Mouse (Mus musculus): ENCODE data around the gene Tank.

Gene Tank

GRCm38 (mm10) chr2:61580091-61580490 lies 1.7 kb downstream of the Tank start:
- DNase-seq (ENCODE audit: low read depth), result no peak

GRCm38 (mm10) chr2:61580555-61581080 lies 2.2 kb downstream of the Tank start:
- DNase-seq (ENCODE audit: low read depth), result no peak

GRCm38 (mm10) chr2:61582578-61583315 lies 4.4 kb downstream of the Tank start:
- DNase-seq (ENCODE audit: low read depth), result no peak

DNA sequence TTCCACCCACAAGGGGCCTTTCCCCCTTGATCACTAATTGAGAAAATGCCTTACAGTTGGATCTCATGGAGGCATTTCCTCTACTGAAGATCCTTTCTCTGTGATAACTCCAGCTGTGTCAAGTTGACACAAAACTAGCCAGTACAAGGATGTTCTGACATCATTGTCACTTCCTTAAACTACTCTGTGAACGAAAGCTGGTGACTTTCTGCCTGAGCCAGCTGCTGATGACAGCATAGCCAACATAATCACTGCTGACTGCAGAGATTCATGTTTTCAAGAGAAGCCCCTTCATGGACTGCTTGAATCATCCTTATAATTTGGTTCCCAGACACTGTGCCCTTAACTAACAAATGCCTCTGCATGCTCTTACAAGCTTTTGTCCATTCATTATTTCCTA lies 7.1 kb downstream of the Tank start:
- DNase-seq (ENCODE audit: low read depth), result peak; percentile 21

DNA sequence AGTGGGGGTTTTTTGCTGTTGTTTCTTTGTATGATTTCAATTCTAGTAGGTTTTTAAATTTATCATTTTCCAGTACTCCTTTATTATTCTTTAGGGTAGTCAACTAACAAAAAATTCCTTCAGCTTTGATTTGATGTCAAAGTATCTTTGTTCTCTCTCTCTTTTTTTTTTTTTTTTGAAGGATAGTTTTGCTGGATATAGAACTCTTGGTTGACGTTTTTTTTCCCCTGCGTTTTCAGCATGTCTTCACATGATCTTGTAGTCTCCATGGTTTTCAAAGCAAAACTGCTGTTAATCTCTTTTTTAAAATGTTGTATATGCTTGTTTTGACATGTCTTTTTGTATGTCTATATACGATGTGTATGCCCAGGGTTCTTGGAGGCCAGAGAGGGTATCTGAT lies 7.8 kb downstream of the Tank start:
- DNase-seq (ENCODE audit: low read depth), result no peak

DNA sequence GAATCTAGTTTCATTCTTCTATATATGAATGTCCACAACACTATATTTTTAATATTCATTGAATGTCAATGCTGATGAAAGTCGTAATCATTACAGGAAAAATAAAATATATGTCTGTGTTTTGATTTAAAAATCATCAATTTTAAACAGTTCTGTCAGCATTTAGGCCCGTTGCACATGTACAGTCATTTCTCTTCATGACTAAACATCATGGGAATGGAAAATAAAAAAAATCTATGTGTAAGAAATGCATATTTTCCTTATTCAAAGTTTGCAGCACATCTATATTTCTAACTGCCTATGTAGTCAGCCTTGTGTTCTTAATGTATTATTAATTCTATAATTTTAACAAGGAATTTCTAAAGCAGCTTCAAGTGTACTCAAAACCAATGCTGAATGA lies 12.4 kb downstream of the Tank start:
- DNase-seq (ENCODE audit: low read depth), result no peak

DNA sequence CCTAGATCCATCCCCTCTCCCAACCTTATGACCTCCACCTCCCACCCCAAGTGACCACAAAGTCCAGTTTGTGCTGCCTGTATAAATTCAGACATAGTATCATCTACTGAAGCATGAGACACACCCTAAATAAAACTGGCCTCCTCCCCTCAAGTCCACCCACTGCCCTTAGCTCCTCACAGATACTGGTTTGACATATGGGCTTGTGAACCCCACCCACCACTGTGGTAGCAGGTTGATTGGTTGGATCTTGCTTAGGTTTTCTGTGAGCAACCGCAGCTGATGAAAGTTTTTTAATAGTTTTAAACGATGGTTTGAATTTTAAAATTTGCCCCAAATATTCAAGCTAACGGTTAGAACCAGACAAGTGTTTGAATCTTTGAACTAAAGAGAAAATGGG lies 13.7 kb downstream of the Tank start:
- DNase-seq (ENCODE audit: low read depth), result no peak

DNA sequence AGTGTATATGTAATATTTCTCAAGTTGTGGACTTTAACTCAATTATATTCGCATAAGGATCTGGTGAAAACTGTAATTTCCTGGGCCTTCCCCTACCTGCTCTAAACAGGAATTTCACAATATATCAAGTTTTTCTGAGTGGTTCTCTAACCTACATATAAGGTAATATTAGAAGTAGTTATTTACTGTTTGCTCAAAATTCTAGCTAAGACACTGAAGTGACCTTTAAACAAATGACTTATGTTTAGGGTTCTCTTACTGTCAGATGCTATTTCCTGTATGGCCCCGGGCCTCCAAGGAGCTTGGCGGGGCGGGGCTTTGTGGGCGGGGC lies 14.3 kb downstream of the Tank start:
- no peak for DNase-seq (ENCODE audit: low read depth)

DNA sequence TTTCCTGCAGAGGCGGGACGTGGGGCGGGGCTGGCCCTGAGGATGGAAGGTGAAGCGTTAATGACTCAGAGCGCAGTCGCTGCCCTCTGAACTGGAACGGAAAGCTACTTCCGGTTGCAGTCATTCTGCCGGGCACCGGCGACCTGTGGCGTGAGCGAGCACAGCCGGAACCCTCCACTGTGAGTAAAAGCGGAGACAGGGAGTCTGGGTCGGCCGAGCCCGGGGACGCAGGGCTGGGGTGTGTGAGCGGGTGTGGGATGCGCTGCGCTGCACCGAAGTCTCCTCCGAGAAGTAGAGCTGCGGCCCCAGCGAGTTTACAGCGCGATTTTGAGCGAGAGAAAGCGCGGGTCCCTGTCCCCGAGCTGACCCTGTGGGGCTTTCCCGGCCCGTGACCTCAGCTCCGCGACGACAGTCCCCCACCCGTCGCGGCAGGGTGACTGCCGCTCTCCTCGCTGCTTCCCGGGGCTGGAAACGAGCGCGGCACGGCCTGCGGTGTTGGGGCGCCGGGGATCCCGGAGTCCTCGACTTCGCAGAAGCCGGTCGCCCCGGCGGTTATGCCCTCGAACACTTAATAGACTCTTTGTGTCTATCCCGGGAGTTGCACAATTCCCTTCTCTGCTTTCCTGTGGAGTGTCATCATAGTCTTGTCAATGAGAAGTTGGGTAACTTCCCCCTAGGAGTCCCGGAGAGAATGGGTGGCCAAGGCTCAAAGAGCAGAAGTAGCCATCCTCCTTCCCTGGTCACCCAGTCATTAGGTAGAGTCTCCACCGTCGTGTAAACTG lies 14.8 kb downstream of the Tank start:
- DNase-seq (ENCODE audit: low read depth), result peak; percentile 98

DNA sequence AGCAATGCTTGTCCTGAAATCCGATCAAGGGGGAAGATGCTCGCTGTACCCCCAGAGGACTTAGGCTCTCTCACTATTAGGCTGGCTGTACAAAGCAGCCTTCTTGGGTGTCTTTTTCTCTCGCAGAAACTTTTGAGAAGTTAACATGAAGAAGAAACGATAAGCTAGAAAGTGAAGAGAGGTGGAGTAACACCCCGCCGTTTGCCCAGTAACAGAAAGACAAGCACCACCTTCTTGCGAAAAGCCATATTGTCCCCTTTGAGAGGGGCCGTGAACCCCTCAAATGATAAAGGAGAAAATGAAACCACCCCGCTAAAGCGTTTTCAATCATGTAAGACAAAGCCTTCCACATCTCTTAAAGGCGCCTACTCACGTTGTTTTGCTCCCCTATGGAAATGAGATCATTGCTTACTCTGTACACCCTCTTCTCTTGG lies 15.5 kb downstream of the Tank start:
- DNase-seq (ENCODE audit: low read depth), result peak; percentile 75

GRCm38 (mm10) chr2:61599730-61600129 lies 21.3 kb downstream of the Tank start:
- no peak for DNase-seq (ENCODE audit: low read depth)

GRCm38 (mm10) chr2:61603461-61603860 lies 25.1 kb downstream of the Tank start:
- DNase-seq (ENCODE audit: low read depth), result peak; percentile 25

- no peak for DNase-seq (ENCODE audit: low read depth)
Observed at GRCm38 (mm10) chr2:61606942-61607341, 28.6 kb downstream of the Tank start.

DNA sequence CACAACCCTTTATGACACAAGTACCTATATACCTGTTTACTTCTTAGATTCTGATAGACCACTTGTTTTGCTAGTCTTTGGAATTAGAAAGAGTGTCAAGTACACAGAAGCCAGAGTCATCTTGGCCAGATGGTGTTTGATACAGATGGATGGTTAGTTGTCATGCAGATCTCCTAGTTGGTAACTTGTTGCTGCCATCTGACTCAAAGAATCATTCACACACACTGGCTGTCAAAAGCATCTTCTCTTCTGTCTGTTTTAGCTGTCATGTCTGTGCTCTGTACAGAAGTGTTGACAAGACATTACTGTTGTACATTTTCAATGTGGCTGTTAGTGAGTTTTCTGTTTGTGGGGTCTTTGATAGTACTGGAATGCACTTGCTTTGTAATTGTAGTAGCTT lies 45.6 kb downstream of the Tank start:
- DNase-seq (ENCODE audit: low read depth), result no peak

GRCm38 (mm10) chr2:61630864-61631555 lies 52.6 kb downstream of the Tank start:
- peak; percentile 25 for DNase-seq (ENCODE audit: low read depth)

GRCm38 (mm10) chr2:61635099-61635498 lies 56.7 kb downstream of the Tank start:
- no peak for DNase-seq (ENCODE audit: low read depth)

DNA sequence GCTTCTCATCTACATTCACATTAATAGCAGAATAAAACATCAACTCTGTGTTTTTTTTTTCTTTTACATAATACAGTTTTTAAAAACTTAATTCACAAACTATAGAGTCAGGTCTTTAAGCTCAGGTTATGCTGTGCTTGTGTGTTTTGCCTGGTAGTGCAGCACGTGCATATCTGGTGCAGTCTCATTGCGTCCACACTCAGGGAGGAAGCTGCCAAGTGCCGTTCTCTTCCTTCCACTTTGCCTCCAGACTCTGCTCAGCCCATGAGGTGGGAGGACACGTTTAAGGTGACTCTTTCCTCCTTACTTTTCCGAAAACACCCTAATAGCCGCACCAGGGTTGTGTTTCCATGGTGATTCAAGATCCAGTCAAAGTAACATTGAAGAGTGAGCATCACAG lies 59.8 kb downstream of the Tank start:
- DNase-seq (ENCODE audit: low read depth), result no peak

GRCm38 (mm10) chr2:61642452-61643368 lies 64.3 kb downstream of the Tank start:
- peak; percentile 72 for DNase-seq (ENCODE audit: low read depth)

- DNase-seq (ENCODE audit: low read depth), result no peak
Observed at GRCm38 (mm10) chr2:61651206-61651605, 72.8 kb downstream of the Tank start.

DNA sequence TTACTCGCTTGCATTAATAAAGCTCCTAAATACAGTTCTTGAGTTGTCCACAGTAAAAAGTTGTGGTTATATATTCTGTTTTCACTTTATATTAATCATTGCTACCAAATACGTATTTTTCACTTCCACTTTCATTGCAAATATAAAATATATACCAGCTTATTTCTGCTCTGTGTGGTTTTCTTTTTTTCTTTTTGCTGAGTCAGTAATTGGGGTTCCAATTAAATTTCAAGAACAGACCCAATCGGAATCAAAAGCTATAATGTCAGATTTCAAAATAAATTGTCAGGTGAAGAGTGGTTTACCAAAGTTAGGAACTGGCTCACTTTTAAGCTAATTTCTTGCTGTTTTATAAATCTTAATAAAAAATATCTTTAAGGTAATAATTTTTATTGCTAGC lies 73.3 kb downstream of the Tank start:
- no peak for DNase-seq (ENCODE audit: low read depth)

GRCm38 (mm10) chr2:61655046-61655381 lies 76.6 kb downstream of the Tank start:
- no peak for DNase-seq (ENCODE audit: low read depth)
